Mouse (Mus musculus) embryonic facial prominence, embryonic 15.5 days (tissue): ENCODE data around the gene Tsfm. TPM values are rescaled to one million over a fixed set of nuclear protein-coding genes. Genes with fewer than 3 reads are reported as not detected.

Experiments used
- ATAC-seq: fragments of 200-750 bp; cut with Nextera tagmentation; 2 replicates; pipeline ENCODE4 v1.8.0; 2017; ENCODE audit warnings: low read depth, moderate TSS enrichment; ENCODE audit not compliant: insufficient number of reproducible peaks, low FRiP score, low TSS enrichment
- H3K27ac ChIP-seq: fragments of 300-500 bp; sonication (generic); replicated peaks from 2 replicates; pipeline ENCODE4 v1.5.1; 2015; ENCODE audit warnings: mild to moderate bottlenecking, inconsistent platforms
- H3K27me3 ChIP-seq: fragments of 300-500 bp; sonication (generic); 2 replicates; pipeline ENCODE4 v1.6.1; 2015; ENCODE audit warnings: inconsistent platforms
- H3K36me3 ChIP-seq: fragments of 300-500 bp; sonication (generic); 2 replicates; pipeline ENCODE4 v1.6.1; 2015; ENCODE audit warnings: mild to moderate bottlenecking, inconsistent platforms
- H3K4me1 ChIP-seq: fragments of 300-500 bp; sonication (generic); 2 replicates; pipeline ENCODE4 v1.6.1; 2015; ENCODE audit warnings: inconsistent platforms
- H3K4me2 ChIP-seq: fragments of 300-500 bp; sonication (generic); replicated peaks from 2 replicates; pipeline ENCODE4 v1.6.1; 2015; ENCODE audit warnings: mild to moderate bottlenecking, inconsistent platforms
- H3K4me3 ChIP-seq: fragments of 300-500 bp; sonication (generic); replicated peaks from 2 replicates; pipeline ENCODE4 v1.5.1; 2015; ENCODE audit warnings: mild to moderate bottlenecking, inconsistent platforms
- H3K9ac ChIP-seq: fragments of 300-500 bp; sonication (generic); 2 replicates; pipeline ENCODE4 v1.6.1; 2015; ENCODE audit warnings: inconsistent platforms
- H3K9me3 ChIP-seq: fragments of 300-500 bp; sonication (generic); replicated peaks from 2 replicates; pipeline ENCODE4 v1.6.1; 2016; ENCODE audit warnings: inconsistent platforms
- WGBS: fragments of 180-500 bp; shearing (Covaris S2); methylation state at CpG from one replicate; pipeline ENCODE4 v1.1.7; 2015; 5-methylcytosine and 5-hydroxymethylcytosine counted together
- polyA plus RNA-seq: library from polyadenylated mRNA; unstranded; fragments of >200 nt; fragmentation: Nextera tagmentation; extraction: Ambion mirVana; gene quantifications from 2 replicates; pipeline ENCODE4 v1.2.1, GENCODE M21; 2015

Tsfm gene
- polyA plus RNA-seq, 1 experiment from 2014 or later, result 68.8 TPM

DNA sequence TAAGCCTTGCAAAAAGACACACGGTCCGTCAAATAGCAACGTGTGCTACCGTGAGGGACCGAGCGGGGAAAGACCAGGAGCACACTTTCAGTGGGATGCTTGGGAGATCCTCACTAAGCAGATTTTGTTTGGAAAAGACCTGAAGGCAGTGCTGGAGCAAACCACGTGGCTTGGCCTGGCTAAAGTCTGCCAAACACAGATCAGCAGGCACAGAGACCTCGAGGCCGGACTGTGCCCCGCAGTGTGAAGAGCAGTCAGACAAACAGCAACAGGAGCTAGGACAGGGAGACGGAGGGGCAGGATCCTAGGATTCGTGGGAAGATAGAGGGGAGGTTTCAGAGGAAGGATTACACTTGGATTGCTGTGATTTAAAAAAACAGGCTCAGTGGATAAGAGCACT is 5.6 kb upstream of the Tsfm start:
- no peak for ATAC-seq
- WGBS, result 78% methylated on average over 12 of the region's 12 CpGs
- no peaks in the 10 kb centered on the region for H3K9me3 ChIP-seq
- no peaks in the 10 kb centered on the region for H3K27me3 ChIP-seq
- no peaks in the 10 kb centered on the region for H3K36me3 ChIP-seq
- H3K9ac ChIP-seq, result no peak overlapping the region
- no peak overlapping the region for H3K27ac ChIP-seq
- no peak overlapping the region for H3K4me2 ChIP-seq
- H3K4me1 ChIP-seq, result peaks cover 14% of the 10 kb centered on the region; the same call in 1 of the 2 replicates
- H3K4me3 ChIP-seq, result no peak overlapping the region

- peaks cover 6% of the 10 kb centered on the region; the same call in 1 of the 2 replicates for H3K36me3 ChIP-seq
- H3K4me3 ChIP-seq, result no peak overlapping the region
- no peak for ATAC-seq
- no peaks in the 10 kb centered on the region for H3K9me3 ChIP-seq
- no peak overlapping the region for H3K9ac ChIP-seq
- H3K4me1 ChIP-seq, result peaks cover 5% of the 10 kb centered on the region
- H3K27ac ChIP-seq, result no peak overlapping the region
- no peak overlapping the region for H3K4me2 ChIP-seq
- 80% methylated on average over 8 of the region's 8 CpGs for WGBS
- H3K27me3 ChIP-seq, result no peaks in the 10 kb centered on the region
Observed at GRCm38 (mm10) chr10:127033301-127033741, 2.7 kb upstream of the Tsfm start.

DNA sequence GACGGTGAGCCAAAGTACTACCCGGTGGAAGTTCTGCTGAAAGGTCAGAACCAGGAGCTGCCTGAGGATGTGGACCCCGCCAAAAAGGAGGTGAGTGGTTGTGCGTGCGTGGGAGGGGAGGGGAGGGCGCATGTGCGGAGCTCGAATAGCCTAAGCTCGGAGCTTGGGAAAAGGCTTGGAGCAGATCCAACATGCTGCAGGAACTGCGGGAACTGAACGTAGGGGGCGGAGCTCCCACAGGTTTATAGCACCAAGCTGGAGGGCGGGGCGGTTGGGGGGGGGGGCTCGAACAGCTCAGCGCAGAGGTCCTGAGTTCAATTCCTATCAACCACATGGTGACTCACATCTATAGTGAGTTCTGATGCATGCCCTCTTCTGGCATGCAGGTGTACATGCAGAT is 12.2 kb downstream of the Tsfm start:
- no peak overlapping the region for H3K4me3 ChIP-seq
- H3K4me1 ChIP-seq, result peaks cover 6% of the 10 kb centered on the region
- no peak overlapping the region for H3K4me2 ChIP-seq
- ATAC-seq, result no peak
- 70% methylated on average over 16 of the region's 16 CpGs for WGBS
- H3K27ac ChIP-seq, result no peak overlapping the region
- H3K9me3 ChIP-seq, result no peaks in the 10 kb centered on the region
- H3K9ac ChIP-seq, result no peak overlapping the region
- H3K36me3 ChIP-seq, result peaks cover 19% of the 10 kb centered on the region
- H3K27me3 ChIP-seq, result no peaks in the 10 kb centered on the region

DNA sequence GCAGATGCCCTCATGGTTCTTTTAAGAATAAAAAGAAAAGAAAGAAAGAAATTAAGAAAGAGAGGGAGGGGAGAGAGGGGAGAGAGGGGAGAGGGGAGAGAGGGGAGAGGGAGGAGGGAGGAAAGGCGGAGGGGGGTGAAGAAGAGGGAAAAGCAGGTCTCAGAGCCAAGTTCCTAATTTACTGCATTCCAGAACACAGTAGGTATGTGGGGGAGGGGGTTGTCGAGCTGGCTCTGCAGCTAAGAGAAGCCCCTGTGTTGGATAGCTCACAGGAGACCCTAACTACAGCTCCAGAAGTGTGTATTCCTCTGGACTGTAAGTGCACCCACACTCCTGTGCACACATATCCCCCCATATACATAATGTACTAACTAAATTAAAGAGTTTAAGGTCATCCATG is 13.6 kb downstream of the Tsfm start:
- Histone ChIP-seq H3K27me3 (no peaks in the 10 kb centered on the region), H3K4me1 (peaks cover 6% of the 10 kb centered on the region), H3K9ac (no peak overlapping the region), H3K9me3 (no peaks in the 10 kb centered on the region), H3K4me3 (no peak overlapping the region), H3K27ac (no peak overlapping the region), H3K4me2 (no peak overlapping the region), H3K36me3 (peaks cover 11% of the 10 kb centered on the region; the same call in 1 of the 2 replicates)
- no peak for ATAC-seq
- WGBS, result 6% methylated on average over 2 of the region's 2 CpGs

DNA sequence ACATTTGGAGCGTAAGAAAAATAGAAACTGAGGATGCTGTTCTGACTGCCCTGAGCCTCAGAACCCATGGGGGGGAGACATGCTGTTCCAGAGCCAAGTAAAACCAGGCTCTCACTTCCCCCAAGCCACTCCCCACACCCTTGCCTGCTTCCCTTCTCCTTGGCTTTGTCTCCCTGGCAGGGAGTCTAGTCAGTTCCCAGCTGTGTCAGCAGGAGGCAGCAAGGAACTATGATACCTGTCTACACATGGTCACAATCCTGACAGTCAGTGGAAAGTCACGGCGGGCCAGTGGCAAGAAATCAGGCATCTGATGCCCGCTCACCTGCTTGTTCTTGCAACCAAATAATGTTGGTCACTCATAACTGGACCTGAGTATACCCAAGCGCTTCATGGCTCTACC is 14.2 kb downstream of the Tsfm start:
- H3K9ac ChIP-seq, result no peak overlapping the region
- peaks cover 6% of the 10 kb centered on the region; the same call in 1 of the 2 replicates for H3K36me3 ChIP-seq
- WGBS, result 46% methylated on average over 5 of the region's 5 CpGs
- peaks cover 6% of the 10 kb centered on the region for H3K4me1 ChIP-seq
- no peak overlapping the region for H3K4me3 ChIP-seq
- H3K27ac ChIP-seq, result no peak overlapping the region
- H3K27me3 ChIP-seq, result no peaks in the 10 kb centered on the region
- no peak for ATAC-seq
- H3K4me2 ChIP-seq, result no peak overlapping the region
- no peaks in the 10 kb centered on the region for H3K9me3 ChIP-seq

DNA sequence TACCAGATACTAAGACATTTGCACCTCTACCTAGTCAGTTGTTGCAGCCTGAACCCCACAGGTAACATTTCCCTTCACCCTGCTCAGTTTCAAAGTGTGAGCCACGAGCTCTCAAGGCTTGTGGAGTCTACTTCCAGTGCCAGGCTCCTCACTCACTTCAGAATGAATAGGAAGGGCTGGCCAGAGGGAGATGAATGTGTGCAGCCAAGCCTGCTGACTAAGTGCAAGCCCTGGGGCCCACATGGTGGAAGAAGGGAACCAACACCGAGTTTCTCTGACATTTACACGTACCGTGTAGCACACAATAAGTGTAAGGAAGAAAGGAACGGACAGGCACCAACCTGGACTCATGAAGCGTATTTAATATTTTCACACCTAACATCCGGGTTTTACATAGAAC is 26.8 kb downstream of the Tsfm start:
- 81% methylated on average over 7 of the region's 7 CpGs for WGBS
- Histone ChIP-seq H3K4me3 (no peak overlapping the region), H3K36me3 (peaks cover 17% of the 10 kb centered on the region), H3K4me2 (no peak overlapping the region), H3K4me1 (peaks cover 11% of the 10 kb centered on the region; the same call in 1 of the 2 replicates), H3K9me3 (no peaks in the 10 kb centered on the region), H3K27me3 (no peaks in the 10 kb centered on the region), H3K27ac (no peak overlapping the region), H3K9ac (no peak overlapping the region)
- ATAC-seq, result no peak

GRCm38 (mm10) chr10:127003334-127003733 is 27.3 kb downstream of the Tsfm start:
- Histone ChIP-seq H3K27ac (no peak overlapping the region), H3K9me3 (no peaks in the 10 kb centered on the region), H3K4me1 (peaks cover 11% of the 10 kb centered on the region; the same call in 1 of the 2 replicates), H3K36me3 (peaks cover 22% of the 10 kb centered on the region), H3K4me3 (no peak overlapping the region), H3K4me2 (no peak overlapping the region), H3K9ac (no peak overlapping the region), H3K27me3 (no peaks in the 10 kb centered on the region)
- 81% methylated on average over 8 of the region's 8 CpGs for WGBS
- ATAC-seq, result no peak

DNA sequence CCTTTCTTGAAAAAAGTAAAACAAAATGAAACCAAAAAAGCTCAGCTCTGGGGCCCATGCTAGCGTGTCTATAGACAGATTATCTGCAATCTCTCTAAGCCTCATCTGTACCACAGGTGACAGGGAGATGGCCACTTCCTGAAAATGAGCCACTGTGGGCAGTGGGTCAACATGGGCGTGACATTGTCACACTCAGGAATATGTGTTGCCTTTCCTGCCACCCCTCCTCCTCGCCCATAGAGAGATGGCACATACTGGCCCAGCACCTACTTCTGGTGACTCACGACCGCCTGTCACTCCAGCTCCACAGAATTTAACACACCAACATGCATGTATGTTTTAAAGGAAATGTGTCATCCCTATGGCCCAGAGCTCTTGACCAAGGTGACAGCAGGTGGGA is 27.9 kb downstream of the Tsfm start:
- ATAC-seq, result no peak
- H3K9me3 ChIP-seq, result no peaks in the 10 kb centered on the region

DNA sequence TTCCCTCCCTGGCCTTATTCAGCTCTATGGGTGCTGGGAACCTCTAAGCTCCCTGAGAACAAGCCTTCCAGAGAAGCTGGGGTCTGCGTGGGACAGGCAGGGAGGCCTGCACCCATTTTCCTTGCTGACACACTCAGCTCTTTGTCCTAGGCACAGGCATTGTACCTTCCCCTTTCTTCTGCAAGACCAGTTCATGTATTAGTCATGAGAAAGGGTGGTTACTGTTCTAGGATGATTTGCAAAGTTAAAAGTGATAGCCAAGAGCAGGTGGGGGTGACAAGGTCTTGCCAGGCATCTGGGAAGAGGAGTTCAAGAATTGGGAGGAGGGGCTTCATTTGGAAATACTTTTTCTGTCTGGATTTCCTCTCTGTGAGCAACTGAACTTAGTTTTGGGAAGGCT is 28.6 kb downstream of the Tsfm start:
- WGBS, result 87% methylated on average over 1 of the region's 1 CpGs
- peaks cover 34% of the 10 kb centered on the region for H3K36me3 ChIP-seq

More for the DNA sequence above, 27.9 kb downstream of the Tsfm start:
- H3K36me3 ChIP-seq, result peaks cover 28% of the 10 kb centered on the region
- peaks cover 11% of the 10 kb centered on the region; the same call in 1 of the 2 replicates for H3K4me1 ChIP-seq
- WGBS, result 87% methylated on average over 5 of the region's 5 CpGs
- H3K4me3 ChIP-seq, result no peak overlapping the region
- no peaks in the 10 kb centered on the region for H3K27me3 ChIP-seq
- H3K9ac ChIP-seq, result no peak overlapping the region
- no peak overlapping the region for H3K4me2 ChIP-seq
- no peak overlapping the region for H3K27ac ChIP-seq

GRCm38 (mm10) chr10:127001297-127001696 is 29.3 kb downstream of the Tsfm start:
- no peak overlapping the region for H3K9ac ChIP-seq
- peaks cover 34% of the 10 kb centered on the region for H3K36me3 ChIP-seq
- no peak for ATAC-seq
- H3K27me3 ChIP-seq, result no peaks in the 10 kb centered on the region
- WGBS, result 73% methylated on average over 9 of the region's 9 CpGs
- H3K4me3 ChIP-seq, result no peak overlapping the region
- H3K4me2 ChIP-seq, result no peak overlapping the region
- H3K27ac ChIP-seq, result no peak overlapping the region
- peaks cover 16% of the 10 kb centered on the region; the same call in 1 of the 2 replicates for H3K4me1 ChIP-seq
- no peaks in the 10 kb centered on the region for H3K9me3 ChIP-seq

More for the DNA sequence above, 28.6 kb downstream of the Tsfm start:
- ATAC-seq, result no peak
- Histone ChIP-seq H3K9ac (no peak overlapping the region), H3K4me3 (no peak overlapping the region), H3K27ac (no peak overlapping the region), H3K4me2 (no peak overlapping the region), H3K4me1 (peaks cover 16% of the 10 kb centered on the region; the same call in 1 of the 2 replicates), H3K9me3 (no peaks in the 10 kb centered on the region), H3K27me3 (no peaks in the 10 kb centered on the region)

GRCm38 (mm10) chr10:127000529-127000928 is 30.1 kb downstream of the Tsfm start, which contains the start of gene Avil:
Gene Avil (plus strand): TSS chr10:127000709.
- no peak within 1 kb of the TSS for H3K4me2 ChIP-seq
- peaks cover 41% of the 10 kb centered on the region for H3K36me3 ChIP-seq
- 0 out of 2 replicates have a peak within 1 kb of the TSS, but pooled peaks have one; percentile 35 for H3K27ac ChIP-seq
- H3K4me3 ChIP-seq, result no peak within 1 kb of the TSS
- no peak within 1 kb of the TSS for H3K9ac ChIP-seq
- ATAC-seq, result no peak
- WGBS, result 85% methylated on average over 5 of the region's 5 CpGs
- H3K4me1 ChIP-seq, result peaks cover 16% of the 10 kb centered on the region; the same call in 1 of the 2 replicates
- H3K9me3 ChIP-seq, result no peaks in the 10 kb centered on the region
- no peaks in the 10 kb centered on the region for H3K27me3 ChIP-seq
